Mouse (Mus musculus) forebrain, embryonic 10.5 days (tissue): Measurements from ENCODE around the gene E330021D16Rik. TPM values are rescaled to one million over a fixed set of nuclear protein-coding genes. Genes with fewer than 3 reads are reported as not detected.
"Not testable (repeated sequence)": the region's sequence is repeated elsewhere in the genome, so short reads cannot be mapped to it uniquely, and the experiment has no call there.

Experiments
- DNase-seq: peaks from one replicate; pipeline ENCODE4 v3.0.0-alpha.2; 2017; ENCODE audit warnings: low spot score; ENCODE audit errors: extremely low spot score
- H3K27ac ChIP-seq: fragments of 300-500 bp; sonication (generic); 2 replicates; pipeline ENCODE4 v1.5.1; 2016; ENCODE audit warnings: mild to moderate bottlenecking
- H3K27me3 ChIP-seq: fragments of 300-500 bp; sonication (generic); 2 replicates; pipeline ENCODE4 v1.6.1; 2016; ENCODE audit warnings: mild to moderate bottlenecking; ENCODE audit not compliant: poor library complexity, severe bottlenecking
- H3K36me3 ChIP-seq: fragments of 300-500 bp; sonication (generic); replicated peaks from 2 replicates; pipeline ENCODE4 v1.6.1; 2016; ENCODE audit warnings: mild to moderate bottlenecking, moderate library complexity
- H3K4me1 ChIP-seq: fragments of 300-500 bp; sonication (generic); 2 replicates; pipeline ENCODE4 v1.6.1; 2016
- H3K4me3 ChIP-seq: fragments of 300-500 bp; sonication (generic); 2 replicates; pipeline ENCODE4 v1.5.1; 2016; ENCODE audit warnings: mild to moderate bottlenecking, moderate library complexity
- H3K9me3 ChIP-seq: fragments of 300-500 bp; sonication (generic); 2 replicates; pipeline ENCODE4 v1.6.1; 2016; ENCODE audit warnings: mild to moderate bottlenecking, moderate library complexity
- WGBS: fragments of 180-500 bp; shearing (Covaris S2); methylation state at CpG from one replicate; pipeline ENCODE4 v1.1.7; 2016; 5-methylcytosine and 5-hydroxymethylcytosine counted together
- polyA plus RNA-seq: library from polyadenylated mRNA; unstranded; fragments of >200 nt; fragmentation: Nextera tagmentation; extraction: Ambion mirVana; gene quantifications from 2 replicates; pipeline ENCODE4 v1.2.1, GENCODE M21; 2016

Gene E330021D16Rik
- not detected in 2 replicates for polyA plus RNA-seq

DNA sequence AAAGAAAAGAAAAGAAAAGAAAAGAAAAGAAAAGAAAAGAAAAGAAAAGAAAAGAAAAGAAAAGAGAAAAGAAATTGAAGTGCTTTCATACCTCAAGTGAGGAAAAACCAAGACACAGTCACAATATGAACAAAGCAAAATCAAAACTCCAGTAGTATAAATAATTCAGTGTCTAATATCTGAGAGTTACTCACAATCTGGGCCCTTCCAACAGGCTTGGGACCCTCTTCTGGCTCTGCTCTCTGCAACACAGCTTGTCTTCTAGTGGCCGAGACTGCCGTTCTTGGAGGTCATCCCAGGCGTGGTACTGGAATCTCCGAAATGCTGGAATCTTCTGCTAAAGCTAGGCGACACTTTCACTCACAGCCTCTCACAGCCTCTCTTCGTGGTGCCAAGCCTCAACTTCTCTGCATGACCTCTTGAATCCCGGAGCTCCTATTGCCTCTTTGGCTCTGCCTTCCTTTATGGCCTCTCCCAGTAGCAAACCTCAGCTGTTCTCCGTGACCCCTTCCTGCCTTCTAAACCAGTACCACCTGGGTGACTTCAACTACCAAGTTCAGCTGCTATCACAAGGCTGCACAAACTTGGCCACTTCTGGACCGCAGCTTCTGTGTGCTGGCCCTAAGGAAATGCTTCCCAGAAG, at the start of gene E330021D16Rik:
Gene E330021D16Rik, minus strand, starts transcription at position 437 of the 643 bp plus-strand sequence.
- no peak for DNase-seq
- H3K4me3 ChIP-seq: no peak within 1 kb of the TSS
- no peaks in the 10 kb centered on the region for H3K36me3 ChIP-seq
- WGBS: 87% methylated on average over 9 of the region's 9 CpGs
- no peaks in the 10 kb centered on the region for H3K27me3 ChIP-seq
- H3K4me1 ChIP-seq: no peaks in the 10 kb centered on the region
- peaks cover 4% of the 10 kb centered on the region; the same call in 1 of the 2 replicates for H3K9me3 ChIP-seq
- no peak within 1 kb of the TSS for H3K27ac ChIP-seq

DNA sequence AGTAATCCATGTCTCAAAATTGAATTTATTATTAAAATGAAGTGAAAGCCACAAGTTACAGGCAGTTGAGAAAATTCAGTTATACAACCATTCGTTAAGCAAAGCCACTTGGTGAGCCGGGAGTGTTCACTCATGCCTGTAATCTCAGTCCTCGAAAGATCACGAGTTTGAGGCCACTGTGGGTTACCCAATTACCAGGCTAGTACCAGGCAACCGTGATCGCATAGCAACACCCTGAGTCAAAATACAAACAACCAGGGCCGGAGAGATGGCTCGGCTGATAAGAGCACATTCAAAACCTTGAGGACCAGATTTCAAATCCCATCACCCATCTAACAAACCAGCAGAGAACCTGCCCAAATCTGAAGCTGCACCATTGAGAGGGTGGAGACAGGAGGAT, 49.7 kb upstream of the E330021D16Rik start:
- Histone ChIP-seq H3K27ac (peak overlapping the region; percentile 95), H3K36me3 (no peaks in the 10 kb centered on the region), H3K4me3 (no peak overlapping the region), H3K4me1 (peaks cover 59% of the 10 kb centered on the region), H3K9me3 (peaks cover 15% of the 10 kb centered on the region; the same call in 1 of the 2 replicates), H3K27me3 (peaks cover 9% of the 10 kb centered on the region; the same call in 1 of the 2 replicates)
- WGBS: 78% methylated on average over 8 of the region's 8 CpGs
- no peak for DNase-seq

DNA sequence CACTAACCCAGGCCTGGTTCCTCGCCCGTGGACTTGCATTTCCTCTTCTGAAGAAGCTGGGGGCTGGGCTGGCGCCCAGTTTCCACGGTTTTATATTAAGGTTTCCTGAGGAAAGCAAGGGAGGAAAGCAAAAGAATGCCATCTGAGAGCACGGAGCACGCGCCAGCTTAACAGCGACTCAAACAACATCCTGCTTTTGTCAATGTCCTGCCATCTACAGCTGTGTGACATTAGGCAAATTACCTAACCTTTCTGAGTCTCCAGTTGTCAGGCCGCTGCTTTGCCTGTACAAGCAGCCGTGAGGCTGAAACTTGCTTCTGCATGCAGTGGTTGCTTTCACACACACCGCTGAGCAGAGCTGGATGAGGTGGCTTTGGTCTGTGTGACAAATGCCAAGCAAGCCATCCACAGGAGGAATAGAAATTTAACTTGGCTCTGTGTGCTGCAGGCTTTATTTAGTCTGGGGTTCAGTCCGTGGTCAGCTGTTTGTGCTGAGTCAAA, 48.8 kb upstream of the E330021D16Rik start:
- peak overlapping the region; percentile 70 for H3K27ac ChIP-seq
- 75% methylated on average over 12 of the region's 12 CpGs for WGBS
- H3K4me1 ChIP-seq: peaks cover 50% of the 10 kb centered on the region
- DNase-seq: no peak
- no peaks in the 10 kb centered on the region for H3K36me3 ChIP-seq
- H3K27me3 ChIP-seq: peaks cover 9% of the 10 kb centered on the region; the same call in 1 of the 2 replicates
- H3K9me3 ChIP-seq: peaks cover 12% of the 10 kb centered on the region; the same call in 1 of the 2 replicates
- no peak overlapping the region for H3K4me3 ChIP-seq

DNA sequence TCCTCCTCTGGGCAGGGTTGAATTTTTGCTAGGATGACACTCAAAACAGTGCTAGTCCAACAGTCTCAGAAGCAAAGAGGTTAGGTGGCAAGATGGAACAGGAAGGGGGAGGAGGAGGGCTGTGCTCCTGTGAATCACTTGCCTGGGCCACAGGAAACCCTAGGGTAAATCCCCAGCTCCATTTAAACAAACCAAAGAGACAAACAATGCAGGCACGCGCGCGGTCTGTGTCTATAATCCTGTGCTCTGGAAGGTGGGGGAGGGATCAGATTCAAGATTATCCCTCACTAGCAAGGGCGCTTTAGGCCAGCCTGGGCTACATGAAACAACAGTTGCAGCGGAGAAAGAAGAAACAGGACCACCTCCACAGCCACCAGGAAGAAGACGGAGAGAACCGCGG, 48.1 kb upstream of the E330021D16Rik start:
- Histone ChIP-seq H3K9me3 (peaks cover 7% of the 10 kb centered on the region; the same call in 1 of the 2 replicates), H3K4me1 (peaks cover 43% of the 10 kb centered on the region), H3K36me3 (no peaks in the 10 kb centered on the region), H3K4me3 (no peak overlapping the region), H3K27ac (peak overlapping the region; percentile 70), H3K27me3 (peaks cover 9% of the 10 kb centered on the region; the same call in 1 of the 2 replicates)
- 53% methylated on average over 9 of the region's 9 CpGs for WGBS
- no peak for DNase-seq

DNA sequence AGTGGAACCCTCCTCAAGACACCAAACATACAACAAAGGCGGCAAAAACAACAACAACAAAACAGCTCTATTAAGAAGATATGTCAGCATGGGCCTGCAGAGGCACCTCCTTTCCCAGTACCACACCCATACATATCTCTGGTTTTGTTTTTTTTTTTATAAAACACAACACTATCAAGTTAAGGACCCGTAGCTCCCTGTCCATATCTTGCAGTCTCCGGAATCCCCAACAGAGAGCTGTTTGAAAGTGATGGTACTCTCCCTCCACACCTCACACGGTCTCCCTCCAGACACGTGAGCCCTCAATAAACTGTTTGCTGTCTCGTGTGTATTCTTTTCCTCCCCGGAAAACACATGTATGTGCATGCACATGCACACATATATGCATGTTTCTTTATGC, 43.8 kb upstream of the E330021D16Rik start:
- Histone ChIP-seq H3K4me1 (peaks cover 10% of the 10 kb centered on the region), H3K4me3 (no peak overlapping the region)

DNA sequence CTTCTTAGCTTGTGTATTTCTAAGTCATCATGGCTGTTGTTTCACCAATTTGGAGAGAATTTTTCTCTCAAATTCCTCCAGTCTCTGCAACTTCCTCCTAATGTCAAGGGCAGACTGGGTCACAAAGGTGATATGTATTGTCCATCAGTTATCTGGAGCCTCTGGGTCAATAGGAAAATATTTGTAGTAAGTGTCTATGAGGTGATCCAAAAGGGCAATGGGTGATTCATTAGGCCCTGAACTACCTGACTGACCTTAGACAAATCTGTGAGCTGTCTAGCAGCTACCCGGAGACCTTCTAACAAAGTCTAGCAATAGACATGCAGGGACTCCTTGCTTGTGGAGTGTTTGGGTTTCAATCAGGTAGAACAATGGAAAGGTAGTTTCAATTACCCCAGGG, 40.9 kb upstream of the E330021D16Rik start:
- no peak overlapping the region for H3K27ac ChIP-seq
- 93% methylated on average over 1 of the region's 1 CpGs for WGBS
- no peaks in the 10 kb centered on the region for H3K4me1 ChIP-seq

More for the DNA sequence above, 43.8 kb upstream of the E330021D16Rik start:
- 91% methylated on average over 7 of the region's 7 CpGs for WGBS
- no peak overlapping the region for H3K27ac ChIP-seq
- H3K36me3 ChIP-seq: no peaks in the 10 kb centered on the region
- no peaks in the 10 kb centered on the region for H3K9me3 ChIP-seq
- H3K27me3 ChIP-seq: peaks cover 9% of the 10 kb centered on the region; the same call in 1 of the 2 replicates
- no peak for DNase-seq

DNA sequence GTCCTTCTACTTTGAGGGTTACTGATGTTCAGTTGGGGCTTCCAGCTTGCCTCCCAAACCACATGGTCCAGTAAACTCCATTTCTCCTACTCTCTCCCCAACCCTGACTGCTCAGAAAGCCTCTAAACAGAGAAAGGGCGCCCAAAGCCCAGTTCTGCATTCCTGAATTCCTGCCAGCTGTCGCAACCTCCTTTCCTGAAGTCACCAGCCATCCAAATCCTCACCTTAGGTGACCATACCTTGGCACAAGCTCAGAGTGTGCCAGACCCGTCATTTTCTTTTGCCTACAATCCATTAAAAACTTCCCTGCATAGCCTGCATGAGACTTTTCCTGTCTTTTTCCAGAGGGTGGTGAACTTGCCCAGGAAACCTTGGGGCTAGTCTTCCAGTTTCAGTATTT, 40.3 kb upstream of the E330021D16Rik start:
- Histone ChIP-seq H3K4me1 (no peaks in the 10 kb centered on the region), H3K27me3 (no peaks in the 10 kb centered on the region), H3K27ac (no peak overlapping the region), H3K4me3 (no peak overlapping the region), H3K9me3 (no peaks in the 10 kb centered on the region; the same call in 1 of the 2 replicates), H3K36me3 (no peaks in the 10 kb centered on the region)
- DNase-seq: no peak
- WGBS: 85% methylated on average over 3 of the region's 3 CpGs

More for the DNA sequence above, 40.9 kb upstream of the E330021D16Rik start:
- Histone ChIP-seq H3K4me3 (no peak overlapping the region), H3K9me3 (no peaks in the 10 kb centered on the region), H3K36me3 (no peaks in the 10 kb centered on the region), H3K27me3 (no peaks in the 10 kb centered on the region)
- no peak for DNase-seq

DNA sequence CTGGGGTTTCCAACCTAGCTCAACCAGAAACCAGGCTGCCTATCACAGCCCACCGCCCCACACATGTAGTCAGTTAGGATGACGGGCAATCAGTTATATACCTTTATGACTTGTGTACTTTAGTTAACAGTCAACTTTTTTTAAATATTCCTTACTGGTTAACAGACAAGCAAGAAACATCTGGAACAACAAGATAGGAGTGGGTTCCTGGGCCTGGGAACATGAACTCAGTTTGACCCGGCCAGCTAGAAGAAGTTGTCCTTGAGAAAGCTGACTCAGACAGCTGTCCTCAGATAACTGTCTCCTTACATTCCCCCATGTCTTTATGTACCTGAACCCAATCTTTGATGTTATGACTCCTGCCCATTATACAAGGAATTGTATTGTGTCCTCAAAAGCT, 37.3 kb upstream of the E330021D16Rik start:
- Histone ChIP-seq H3K4me3 (no peak overlapping the region), H3K36me3 (no peaks in the 10 kb centered on the region)

DNA sequence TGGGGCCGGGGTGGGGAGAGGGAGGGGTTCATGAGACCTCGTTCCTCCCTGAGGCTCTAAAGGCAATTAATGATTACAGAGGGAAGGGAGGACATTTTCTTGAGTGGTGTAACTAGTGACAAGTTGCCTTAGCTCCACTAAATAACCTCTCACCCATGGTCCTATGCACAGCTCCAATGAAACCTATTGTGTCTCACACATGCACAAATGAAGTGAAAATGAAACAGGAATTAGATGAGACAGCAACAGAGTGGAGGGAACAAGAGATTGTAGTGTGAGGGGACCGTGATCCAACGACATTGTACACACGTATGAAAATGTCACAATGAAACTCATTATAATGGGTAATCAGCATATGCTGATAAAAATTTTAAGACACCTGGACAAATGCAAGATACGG, 35.5 kb upstream of the E330021D16Rik start:
- DNase-seq: no peak
- Histone ChIP-seq H3K27me3 (no peaks in the 10 kb centered on the region), H3K4me3 (no peak overlapping the region), H3K27ac (no peak overlapping the region), H3K36me3 (no peaks in the 10 kb centered on the region), H3K4me1 (no peaks in the 10 kb centered on the region), H3K9me3 (peaks cover 1% of the 10 kb centered on the region)
- 90% methylated on average over 6 of the region's 6 CpGs for WGBS

More for the DNA sequence above, 37.3 kb upstream of the E330021D16Rik start:
- H3K27ac ChIP-seq: no peak overlapping the region
- no peaks in the 10 kb centered on the region for H3K4me1 ChIP-seq
- H3K27me3 ChIP-seq: no peaks in the 10 kb centered on the region
- H3K9me3 ChIP-seq: no peaks in the 10 kb centered on the region; the same call in 1 of the 2 replicates
- no peak for DNase-seq
- WGBS: 91% methylated on average over 3 of the region's 3 CpGs

DNA sequence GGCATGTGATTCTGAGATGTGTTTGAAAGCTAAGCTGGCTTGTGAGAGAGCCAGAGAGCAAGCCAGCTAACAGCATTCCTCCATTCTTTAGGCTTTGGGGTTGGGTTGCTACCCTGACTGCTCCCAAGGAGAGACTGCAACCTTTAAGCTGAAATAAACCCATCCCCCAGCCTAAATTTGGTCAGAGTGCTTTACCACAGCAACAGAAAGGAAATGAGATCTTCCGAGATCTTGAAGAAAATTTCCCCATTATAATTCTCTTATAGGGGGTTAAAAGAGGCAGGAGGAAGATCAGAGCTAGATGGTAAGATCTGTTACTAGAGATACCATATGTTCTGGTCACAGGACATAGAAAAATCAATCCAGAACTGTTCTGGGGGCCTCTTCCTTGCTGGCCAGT, 34.6 kb upstream of the E330021D16Rik start:
- peaks cover 10% of the 10 kb centered on the region for H3K9me3 ChIP-seq
- 83% methylated on average over 1 of the region's 1 CpGs for WGBS
- no peaks in the 10 kb centered on the region for H3K4me1 ChIP-seq
- H3K27ac ChIP-seq: no peak overlapping the region
- DNase-seq: no peak
- H3K27me3 ChIP-seq: no peaks in the 10 kb centered on the region
- H3K4me3 ChIP-seq: no peak overlapping the region
- H3K36me3 ChIP-seq: no peaks in the 10 kb centered on the region

DNA sequence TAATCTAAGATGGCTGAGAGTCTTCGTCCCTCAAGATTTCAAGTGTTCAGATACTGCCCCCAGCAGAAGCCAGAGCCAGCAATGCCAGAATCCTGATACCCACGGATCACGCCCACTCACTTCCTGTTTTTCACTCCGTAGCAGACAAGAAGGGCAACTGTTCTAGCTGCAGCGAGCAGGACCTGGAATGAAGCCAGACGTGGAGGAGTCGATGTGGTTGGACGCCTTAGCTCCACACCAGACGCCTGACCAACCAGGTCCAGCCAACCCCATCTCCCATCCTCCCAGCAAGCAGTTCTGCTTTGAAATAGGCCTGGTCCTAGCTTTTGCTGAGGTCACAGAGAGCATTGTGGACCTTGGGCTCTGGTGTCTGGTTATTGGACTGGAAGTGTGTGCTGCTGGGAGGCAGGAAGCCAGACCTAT, 33.9 kb upstream of the E330021D16Rik start:
- no peak for DNase-seq
- H3K4me1 ChIP-seq: no peaks in the 10 kb centered on the region
- H3K36me3 ChIP-seq: no peaks in the 10 kb centered on the region
- H3K4me3 ChIP-seq: no peak overlapping the region
- no peaks in the 10 kb centered on the region for H3K27me3 ChIP-seq
- peaks cover 17% of the 10 kb centered on the region for H3K9me3 ChIP-seq
- WGBS: 86% methylated on average over 9 of the region's 9 CpGs
- no peak overlapping the region for H3K27ac ChIP-seq

DNA sequence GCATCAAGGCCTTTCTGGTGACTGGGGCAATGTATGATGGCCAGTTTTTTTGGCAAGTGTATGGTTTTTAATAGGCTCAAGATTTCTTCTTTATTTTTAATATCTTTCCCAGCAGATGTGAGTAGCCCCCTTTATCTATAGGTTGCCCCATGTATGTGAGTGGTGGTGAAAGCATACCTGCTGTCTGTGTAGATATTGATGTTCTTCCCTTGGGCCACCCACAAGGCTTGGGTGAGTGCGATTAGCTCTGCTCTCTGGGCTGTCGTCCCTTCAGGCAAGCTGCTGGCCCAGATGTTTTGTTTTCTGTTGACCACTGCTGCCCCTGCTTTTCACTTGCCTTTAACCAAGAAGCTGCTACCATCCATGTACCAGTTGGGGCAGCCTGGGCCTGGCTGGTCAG, 23.8 kb upstream of the E330021D16Rik start:
- not testable (repeated sequence) for H3K27ac ChIP-seq, H3K4me1 ChIP-seq, H3K4me3 ChIP-seq, DNase-seq, H3K36me3 ChIP-seq, H3K27me3 ChIP-seq
- 81% methylated on average over 2 of the region's 2 CpGs for WGBS
- peaks cover 26% of the 10 kb centered on the region for H3K9me3 ChIP-seq

DNA sequence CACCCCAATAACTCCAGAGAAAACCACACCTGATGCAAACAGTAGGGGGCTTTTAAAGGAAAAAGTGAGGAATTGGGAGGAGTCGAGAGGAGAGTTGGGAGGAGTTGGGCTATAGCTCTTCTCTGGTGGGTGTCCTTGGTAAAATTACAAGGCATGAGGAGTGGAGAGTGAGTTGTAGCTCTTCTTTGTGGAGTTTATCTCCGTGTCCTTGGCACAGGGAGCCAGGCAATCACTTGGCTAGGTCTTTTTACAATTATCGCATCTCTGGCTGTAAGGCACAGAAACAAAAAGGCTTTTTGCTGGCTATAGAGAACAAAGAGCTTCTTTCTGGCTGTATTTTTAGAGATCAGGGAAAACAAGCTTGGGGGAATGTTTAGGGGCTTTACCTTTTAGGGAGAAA, 20.8 kb upstream of the E330021D16Rik start:
- H3K9me3 ChIP-seq, H3K27me3 ChIP-seq, H3K4me3 ChIP-seq, H3K36me3 ChIP-seq, H3K27ac ChIP-seq, DNase-seq, H3K4me1 ChIP-seq: not testable (repeated sequence)
- WGBS: 90% methylated on average over 3 of the region's 3 CpGs
